Mouse (Mus musculus): ENCODE data around the gene Atxn10.

GRCm38 (mm10) chr15:85336301-85336991 is 401 bp downstream of the Atxn10 start:
- TF ChIP-seq CTCF (IDR thresholded peaks at IDR 0.05; ENCODE audit: low read depth, low read length) (no peak), EP300 (IDR thresholded peaks at IDR 0.05; ENCODE audit: insufficient read depth, low read depth, low read length) (0 out of 2 replicates have a peak, but pooled peaks have one; percentile 66), POLR2A (IDR thresholded peaks at IDR 0.05; ENCODE audit: insufficient read depth, low read length) (peak; percentile 92)
